Mouse (Mus musculus): ENCODE data around the gene Msh5. TPM values are rescaled to one million over a fixed set of nuclear protein-coding genes. Genes with fewer than 3 reads are reported as not detected.

Msh5 gene
- polyA plus RNA-seq, 1 experiment from 2014 or later, result 4.5 TPM

GRCm38 (mm10) chr17:35024691-35025488, 21.7 kb downstream of the Msh5 start:
- no peak for ATAC-seq
- WGBS, result 80% methylated on average over 6 of the region's 10 CpGs
- no peak overlapping the region for H3K9ac ChIP-seq
- H3K27me3 ChIP-seq, result 0 out of 2 replicates have a peak, but pooled peaks cover 4% of the 10 kb centered on the region
- H3K36me3 ChIP-seq (ENCODE audit: poor library complexity, severe bottlenecking), result no peaks in the 10 kb centered on the region
- no peak overlapping the region for H3K4me3 ChIP-seq
- no peak overlapping the region for H3K27ac ChIP-seq
- H3K9me3 ChIP-seq (replicated peaks), result no peaks in the 10 kb centered on the region
- H3K4me1 ChIP-seq, result peaks cover 39% of the 10 kb centered on the region
- H3K4me2 ChIP-seq, result no peak overlapping the region

GRCm38 (mm10) chr17:35024261-35024660, 22.3 kb downstream of the Msh5 start:
- H3K27me3 ChIP-seq, result no peaks in the 10 kb centered on the region
- ATAC-seq, result no peak
- H3K36me3 ChIP-seq (ENCODE audit: poor library complexity, severe bottlenecking), result no peaks in the 10 kb centered on the region
- H3K9me3 ChIP-seq (replicated peaks), result no peaks in the 10 kb centered on the region
- no peak overlapping the region for H3K4me2 ChIP-seq
- H3K4me3 ChIP-seq, result no peak overlapping the region
- H3K27ac ChIP-seq, result no peak overlapping the region
- peaks cover 34% of the 10 kb centered on the region for H3K4me1 ChIP-seq
- H3K9ac ChIP-seq, result no peak overlapping the region
- 74% methylated on average over 13 of the region's 13 CpGs for WGBS

- no peak for ATAC-seq
- Histone ChIP-seq H3K4me2 (no peak overlapping the region), H3K27ac (no peak overlapping the region), H3K9me3 (replicated peaks) (no peaks in the 10 kb centered on the region), H3K4me3 (no peak overlapping the region), H3K27me3 (no peaks in the 10 kb centered on the region), H3K36me3 (ENCODE audit: poor library complexity, severe bottlenecking) (no peaks in the 10 kb centered on the region), H3K9ac (no peak overlapping the region), H3K4me1 (peaks cover 33% of the 10 kb centered on the region)
- 75% methylated on average over 4 of the region's 4 CpGs for WGBS
Observed at GRCm38 (mm10) chr17:35023756-35024155, 22.8 kb downstream of the Msh5 start.

GRCm38 (mm10) chr17:35023221-35023620, 23.3 kb downstream of the Msh5 start:
- no peak for ATAC-seq
- WGBS, result 86% methylated on average over 5 of the region's 5 CpGs
- Histone ChIP-seq H3K4me2 (no peak overlapping the region), H3K27ac (no peak overlapping the region), H3K9me3 (replicated peaks) (no peaks in the 10 kb centered on the region), H3K27me3 (no peaks in the 10 kb centered on the region), H3K9ac (no peak overlapping the region), H3K36me3 (ENCODE audit: poor library complexity, severe bottlenecking) (no peaks in the 10 kb centered on the region), H3K4me1 (peaks cover 27% of the 10 kb centered on the region), H3K4me3 (no peak overlapping the region)

GRCm38 (mm10) chr17:35022541-35023060, 23.9 kb downstream of the Msh5 start:
- H3K4me3 ChIP-seq, result no peak overlapping the region
- H3K9me3 ChIP-seq (replicated peaks), result no peaks in the 10 kb centered on the region
- H3K27ac ChIP-seq, result no peak overlapping the region

GRCm38 (mm10) chr17:35021842-35022477, 24.6 kb downstream of the Msh5 start:
- Histone ChIP-seq H3K27me3 (no peaks in the 10 kb centered on the region), H3K9me3 (replicated peaks) (no peaks in the 10 kb centered on the region), H3K9ac (no peak overlapping the region), H3K36me3 (ENCODE audit: poor library complexity, severe bottlenecking) (peaks cover 9% of the 10 kb centered on the region), H3K4me2 (no peak overlapping the region), H3K4me3 (no peak overlapping the region), H3K27ac (0 out of 2 replicates have a peak overlapping the region, but pooled peaks have one; percentile 6), H3K4me1 (peaks cover 16% of the 10 kb centered on the region)
- ATAC-seq, result no peak
- 64% methylated on average over 6 of the region's 6 CpGs for WGBS

More at GRCm38 (mm10) chr17:35022541-35023060, 23.9 kb downstream of the Msh5 start:
- ATAC-seq, result no peak
- Histone ChIP-seq H3K36me3 (ENCODE audit: poor library complexity, severe bottlenecking) (peaks cover 2% of the 10 kb centered on the region; the same call in 1 of the 2 replicates), H3K27me3 (no peaks in the 10 kb centered on the region), H3K4me1 (peaks cover 21% of the 10 kb centered on the region), H3K9ac (no peak overlapping the region), H3K4me2 (no peak overlapping the region)
- 95% methylated on average over 8 of the region's 8 CpGs for WGBS

- ATAC-seq, result peak; percentile 74
- Histone ChIP-seq H3K4me1 (peaks cover 16% of the 10 kb centered on the region), H3K27me3 (no peaks in the 10 kb centered on the region), H3K9ac (no peak overlapping the region), H3K4me2 (peak overlapping the region; percentile 36), H3K27ac (peak overlapping the region; percentile 2; the same call in 1 of the 2 replicates), H3K4me3 (no peak overlapping the region), H3K36me3 (ENCODE audit: poor library complexity, severe bottlenecking) (peaks cover 16% of the 10 kb centered on the region), H3K9me3 (replicated peaks) (no peaks in the 10 kb centered on the region)
- WGBS, result 4% methylated on average over 17 of the region's 17 CpGs
Observed at GRCm38 (mm10) chr17:35021163-35021808, 25.3 kb downstream of the Msh5 start.

- Histone ChIP-seq H3K4me2 (no peak overlapping the region), H3K27me3 (no peaks in the 10 kb centered on the region), H3K27ac (no peak overlapping the region), H3K9ac (no peak overlapping the region), H3K36me3 (ENCODE audit: poor library complexity, severe bottlenecking) (peaks cover 23% of the 10 kb centered on the region), H3K9me3 (replicated peaks) (no peaks in the 10 kb centered on the region), H3K4me1 (peaks cover 14% of the 10 kb centered on the region), H3K4me3 (no peak overlapping the region)
- no peak for ATAC-seq
- 86% methylated on average over 8 of the region's 8 CpGs for WGBS
Observed at GRCm38 (mm10) chr17:35020551-35020950, 26.0 kb downstream of the Msh5 start.

- H3K4me2 ChIP-seq, result no peak overlapping the region
- H3K9me3 ChIP-seq (replicated peaks), result no peaks in the 10 kb centered on the region
- no peaks in the 10 kb centered on the region for H3K27me3 ChIP-seq
- no peak overlapping the region for H3K9ac ChIP-seq
- H3K4me3 ChIP-seq, result no peak overlapping the region
- H3K4me1 ChIP-seq, result peaks cover 14% of the 10 kb centered on the region
- no peak for ATAC-seq
- peaks cover 30% of the 10 kb centered on the region for H3K36me3 ChIP-seq (ENCODE audit: poor library complexity, severe bottlenecking)
- H3K27ac ChIP-seq, result no peak overlapping the region
- WGBS, result 78% methylated on average over 11 of the region's 11 CpGs
Observed at GRCm38 (mm10) chr17:35019894-35020293, 26.7 kb downstream of the Msh5 start.

GRCm38 (mm10) chr17:35018171-35018570, 28.4 kb downstream of the Msh5 start:
- Histone ChIP-seq H3K9ac (0 out of 2 replicates have a peak overlapping the region, but pooled peaks have one; percentile 21), H3K27ac (no peak overlapping the region), H3K9me3 (replicated peaks) (no peaks in the 10 kb centered on the region), H3K4me1 (peaks cover 14% of the 10 kb centered on the region), H3K36me3 (ENCODE audit: poor library complexity, severe bottlenecking) (peaks cover 47% of the 10 kb centered on the region), H3K4me3 (no peak overlapping the region), H3K4me2 (no peak overlapping the region), H3K27me3 (no peaks in the 10 kb centered on the region)
- WGBS, result 74% methylated on average over 3 of the region's 3 CpGs
- no peak for ATAC-seq

- Histone ChIP-seq H3K27ac (no peak overlapping the region), H3K4me3 (no peak overlapping the region), H3K27me3 (no peaks in the 10 kb centered on the region), H3K9ac (peak overlapping the region; percentile 21; the same call in 1 of the 2 replicates), H3K4me2 (no peak overlapping the region), H3K4me1 (peaks cover 14% of the 10 kb centered on the region), H3K9me3 (replicated peaks) (no peaks in the 10 kb centered on the region), H3K36me3 (ENCODE audit: poor library complexity, severe bottlenecking) (peaks cover 52% of the 10 kb centered on the region)
- WGBS, result 75% methylated on average over 14 of the region's 14 CpGs
- ATAC-seq, result no peak
Observed at GRCm38 (mm10) chr17:35017706-35018030, 28.9 kb downstream of the Msh5 start.
